Mouse (Mus musculus): ENCODE measurements around the gene Mrc1.
"Not testable (repeated sequence)": the region's sequence is repeated elsewhere in the genome, so short reads cannot be mapped to it uniquely, and the experiment has no call there.

The Mrc1 gene

DNA sequence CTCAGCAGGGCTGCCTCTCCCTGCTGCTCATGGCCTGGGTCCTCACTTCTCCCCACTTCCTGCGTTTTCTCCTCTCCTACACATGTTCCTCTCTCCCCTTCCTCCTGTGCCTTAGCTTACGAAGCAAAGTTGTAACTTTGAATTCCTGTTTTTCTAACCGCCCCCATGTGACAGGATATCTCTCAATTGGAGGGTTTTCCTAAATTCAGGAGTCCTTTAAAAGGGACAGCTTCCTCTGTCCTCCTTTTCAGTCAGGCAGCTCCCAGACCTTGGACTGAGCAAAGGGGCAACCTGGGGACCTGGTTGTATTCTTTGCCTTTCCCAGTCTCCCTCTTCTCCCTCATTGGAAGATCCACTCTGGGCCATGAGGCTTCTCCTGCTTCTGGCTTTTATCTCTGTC, at the start of gene Mrc1:
Gene Mrc1 (plus strand): TSS at position 244 of the 400 bp plus-strand sequence.
- no peak for DNase-seq (ENCODE audit: inconsistent ontology term)

DNA sequence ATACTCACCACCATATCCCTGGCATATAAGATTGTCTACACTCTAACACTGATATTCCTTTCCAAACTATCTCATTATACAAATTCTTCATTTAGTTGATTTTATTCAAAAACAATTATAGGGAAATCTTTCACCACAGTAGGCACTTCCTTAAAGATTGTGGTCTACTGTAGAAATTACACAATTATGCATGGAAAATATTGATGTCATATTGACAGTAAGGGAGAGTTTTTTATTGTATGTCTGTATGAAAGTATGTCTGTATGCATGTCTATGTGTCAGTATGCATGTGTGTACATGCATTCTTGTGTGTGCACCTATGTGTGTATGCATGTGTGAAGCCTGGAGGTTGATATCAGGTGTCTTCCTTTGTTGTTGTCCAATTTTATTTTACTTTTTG, 44.8 kb upstream of the Mrc1 start:
- no peak for DNase-seq (ENCODE audit: inconsistent ontology term)

DNA sequence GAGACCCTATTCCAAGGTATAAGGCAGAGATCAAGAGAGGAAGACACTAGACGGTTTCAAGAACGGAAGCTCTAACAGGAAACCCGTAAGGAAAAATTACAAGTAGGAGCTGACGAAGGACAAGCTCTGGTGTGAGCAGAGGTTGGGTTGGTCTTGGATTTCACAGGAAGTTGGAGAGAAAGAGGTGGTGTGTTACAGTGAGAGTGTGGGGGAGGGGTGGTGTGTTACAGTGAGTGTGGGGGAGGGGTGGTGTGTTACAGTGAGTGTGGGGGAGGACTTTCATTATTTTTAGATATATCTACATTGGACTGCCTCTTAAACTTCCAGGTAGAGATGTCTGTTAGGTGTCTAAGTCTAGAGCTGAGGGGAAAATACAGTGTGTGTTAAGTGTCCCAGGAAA, 38.5 kb upstream of the Mrc1 start:
- DNase-seq (ENCODE audit: inconsistent ontology term) = no peak

DNA sequence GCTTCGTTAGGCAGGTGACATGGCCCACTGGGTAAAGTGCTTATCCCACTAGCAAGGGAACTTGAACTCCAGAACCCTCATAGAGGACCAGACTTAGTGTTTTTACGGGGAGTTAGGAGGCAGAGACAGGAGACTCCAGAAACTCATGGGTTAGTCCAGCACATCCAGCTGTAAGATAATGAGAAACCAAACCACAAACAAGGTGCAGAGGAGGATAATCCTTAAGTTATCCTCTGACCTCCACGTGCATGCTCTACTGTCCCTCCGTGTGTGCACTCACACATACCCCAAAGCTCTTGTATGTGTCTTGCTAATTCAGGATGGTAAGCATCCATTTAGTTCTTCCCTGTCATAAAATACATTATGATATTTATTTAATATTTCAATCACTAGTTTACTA, 37.6 kb upstream of the Mrc1 start:
- no peak for DNase-seq (ENCODE audit: inconsistent ontology term)

DNA sequence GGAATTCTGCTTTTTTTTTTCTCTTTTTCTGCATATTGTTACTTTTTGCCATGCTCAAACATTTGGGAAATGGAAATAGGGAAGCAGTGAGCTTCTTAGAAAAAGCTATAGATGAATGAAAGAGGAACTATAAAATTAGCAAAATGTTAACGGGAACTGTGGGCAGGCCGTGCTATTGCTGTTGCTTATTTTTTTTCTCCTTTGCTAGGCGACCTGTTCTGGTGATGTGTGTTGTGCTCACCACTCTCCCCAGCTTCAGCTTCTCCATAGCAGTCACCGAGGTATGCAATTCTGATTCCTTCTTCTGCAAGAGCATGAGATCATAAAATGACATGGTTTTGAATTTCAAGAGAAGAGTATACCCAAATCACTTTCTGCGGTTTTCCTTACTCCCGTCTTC, 37.1 kb upstream of the Mrc1 start:
- no peak for DNase-seq (ENCODE audit: inconsistent ontology term)

DNA sequence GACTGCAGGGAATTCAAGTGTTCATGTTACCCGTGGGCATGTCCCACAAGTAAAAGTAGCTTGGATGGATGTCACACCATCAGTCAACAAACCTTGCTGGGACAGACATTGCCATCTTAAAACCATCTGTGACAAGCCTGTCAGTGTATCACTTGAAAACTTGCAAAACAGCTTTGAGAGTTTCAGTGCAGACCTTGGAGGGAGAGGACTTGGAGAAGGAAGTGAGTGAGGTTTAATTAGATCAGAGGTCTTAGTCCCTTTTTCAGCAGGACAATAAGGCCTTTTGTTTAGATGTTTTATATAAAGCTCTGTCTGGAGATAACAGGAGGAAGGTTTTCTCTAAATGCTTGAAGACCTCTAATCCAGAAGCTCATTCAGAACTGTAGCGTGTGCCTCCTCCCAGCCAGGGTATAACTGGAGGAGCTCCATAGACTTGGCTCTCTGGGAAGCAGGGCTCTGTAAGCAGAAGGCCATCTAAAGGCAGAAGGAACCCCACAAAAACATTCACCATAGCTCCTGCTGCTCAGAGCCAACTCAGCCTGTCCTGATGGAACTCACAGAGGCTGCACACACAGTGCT, 30.8 kb upstream of the Mrc1 start:
- not testable (repeated sequence) for DNase-seq (ENCODE audit: inconsistent ontology term)

DNA sequence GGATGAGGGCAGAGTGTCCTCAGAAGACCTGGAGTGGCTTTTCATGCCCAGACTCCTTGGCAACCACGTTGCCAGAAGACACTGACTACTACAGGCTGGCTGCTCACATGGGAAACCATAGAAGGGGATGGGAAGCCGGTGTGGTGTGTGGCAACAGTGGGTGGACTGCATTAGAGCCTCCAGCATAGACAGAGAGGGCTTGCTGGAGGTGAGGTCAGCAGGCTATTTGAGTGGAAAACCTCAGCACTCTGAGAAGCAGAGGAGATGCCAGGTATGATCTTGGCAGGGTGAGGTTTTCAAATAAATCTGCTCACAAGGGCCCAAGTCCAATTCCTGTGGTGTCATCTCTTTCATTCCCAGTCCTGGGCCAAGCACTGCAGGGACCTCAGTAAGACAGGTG, 29.6 kb upstream of the Mrc1 start:
- DNase-seq (ENCODE audit: inconsistent ontology term) = peak; percentile 4

DNA sequence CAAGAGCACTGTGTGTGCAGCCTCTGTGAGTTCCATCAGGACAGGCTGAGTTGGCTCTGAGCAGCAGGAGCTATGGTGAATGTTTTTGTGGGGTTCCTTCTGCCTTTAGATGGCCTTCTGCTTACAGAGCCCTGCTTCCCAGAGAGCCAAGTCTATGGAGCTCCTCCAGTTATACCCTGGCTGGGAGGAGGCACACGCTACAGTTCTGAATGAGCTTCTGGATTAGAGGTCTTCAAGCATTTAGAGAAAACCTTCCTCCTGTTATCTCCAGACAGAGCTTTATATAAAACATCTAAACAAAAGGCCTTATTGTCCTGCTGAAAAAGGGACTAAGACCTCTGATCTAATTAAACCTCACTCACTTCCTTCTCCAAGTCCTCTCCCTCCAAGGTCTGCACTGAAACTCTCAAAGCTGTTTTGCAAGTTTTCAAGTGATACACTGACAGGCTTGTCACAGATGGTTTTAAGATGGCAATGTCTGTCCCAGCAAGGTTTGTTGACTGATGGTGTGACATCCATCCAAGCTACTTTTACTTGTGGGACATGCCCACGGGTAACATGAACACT, 28.2 kb upstream of the Mrc1 start:
- DNase-seq (ENCODE audit: inconsistent ontology term) = not testable (repeated sequence)

DNA sequence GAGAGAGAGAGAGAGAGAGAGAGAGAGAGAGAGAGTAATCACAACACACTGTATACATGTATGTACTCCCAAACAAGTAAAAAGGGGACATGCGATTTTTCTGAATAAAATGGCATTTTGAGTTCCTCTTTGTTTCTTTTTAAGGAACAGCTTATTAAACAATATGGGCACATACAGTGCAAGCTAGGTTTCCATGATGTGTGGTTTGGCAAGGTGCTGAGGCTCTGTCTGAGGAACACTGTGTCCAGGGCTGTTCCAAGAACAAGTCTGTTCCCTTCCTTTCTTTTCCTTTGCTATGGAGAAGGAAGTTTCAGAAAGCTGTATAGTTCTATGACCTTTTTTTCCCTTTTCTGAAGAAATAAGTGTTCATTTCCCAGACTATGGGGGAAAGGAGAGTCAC, 24.9 kb upstream of the Mrc1 start:
- DNase-seq (ENCODE audit: inconsistent ontology term) = no peak

DNA sequence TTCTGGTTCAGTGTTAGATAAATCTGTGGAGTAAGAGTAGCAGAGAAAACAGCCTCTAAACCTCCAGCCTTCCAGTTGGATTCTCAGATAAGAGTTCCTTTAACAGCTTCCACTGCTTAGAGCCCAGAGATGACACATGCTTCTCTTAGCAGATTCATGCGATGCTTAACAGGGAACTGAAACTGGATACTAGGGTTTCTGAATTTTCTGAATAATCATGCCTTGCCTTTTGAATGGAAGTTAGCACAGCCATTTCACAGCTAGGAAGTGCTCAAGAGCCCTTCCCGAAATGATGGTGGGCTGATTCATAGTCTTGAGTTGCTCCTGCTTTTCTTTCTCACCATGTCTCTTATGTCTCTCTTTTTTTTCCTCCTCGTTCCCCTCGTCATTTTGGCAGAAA, 22.4 kb upstream of the Mrc1 start:
- no peak for DNase-seq (ENCODE audit: inconsistent ontology term)

DNA sequence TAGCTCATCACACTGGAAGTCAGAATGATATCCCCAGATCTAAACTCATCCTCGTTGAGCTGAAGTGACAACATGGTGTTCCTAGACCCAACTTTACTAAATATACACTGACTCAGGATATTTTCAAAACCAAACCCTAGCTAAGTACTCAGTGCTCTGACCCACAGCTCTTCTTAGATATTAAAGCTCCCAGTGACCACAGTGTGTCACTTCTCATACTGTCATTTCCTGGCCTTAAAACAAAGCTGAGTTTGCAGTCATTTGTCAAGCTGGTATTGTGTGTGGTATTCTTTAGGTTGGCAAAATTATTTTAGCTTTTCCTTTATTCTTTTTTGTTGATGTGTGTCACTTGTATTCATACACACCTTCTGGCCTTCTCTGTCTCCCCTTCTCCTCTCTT, 18.5 kb upstream of the Mrc1 start:
- DNase-seq (ENCODE audit: inconsistent ontology term) = no peak

DNA sequence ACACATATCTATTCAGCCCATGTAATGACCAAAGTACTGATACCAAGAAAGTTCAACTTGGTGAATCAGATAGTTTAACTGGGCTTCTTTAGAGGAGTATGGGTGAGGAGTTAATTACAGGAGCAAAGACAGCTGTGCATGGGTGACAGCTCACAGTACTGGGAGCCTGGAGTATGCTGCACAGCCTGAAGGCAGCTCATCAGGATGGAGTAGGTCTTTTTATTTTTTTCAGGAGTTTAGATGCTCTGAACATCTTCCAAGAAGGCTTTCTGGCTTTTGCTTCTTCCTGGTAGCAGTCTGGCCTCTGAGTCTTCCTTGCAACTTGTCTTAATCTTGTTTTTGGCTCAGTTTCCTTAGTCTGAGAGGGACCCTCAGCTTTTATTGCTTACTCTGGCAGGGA, 17.6 kb upstream of the Mrc1 start:
- no peak for DNase-seq (ENCODE audit: inconsistent ontology term)

DNA sequence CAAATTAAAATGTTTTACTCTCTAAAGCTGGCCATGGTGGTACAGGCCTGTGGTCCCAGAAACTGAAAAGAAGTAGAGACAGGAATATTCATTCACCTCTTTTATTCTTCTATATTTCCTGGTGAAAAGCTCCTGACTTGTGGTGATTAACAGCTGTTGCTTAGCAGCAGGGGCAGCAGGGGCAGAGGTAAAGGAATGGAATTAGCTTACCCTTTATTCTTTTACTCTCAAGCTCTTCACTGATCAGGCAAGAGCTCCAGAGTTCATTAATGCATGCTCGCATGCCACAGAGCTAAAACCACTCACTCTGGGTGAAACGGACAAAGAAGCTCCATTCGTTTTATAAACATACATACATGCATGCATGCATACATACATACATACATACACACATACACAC, 14.4 kb upstream of the Mrc1 start:
- DNase-seq (ENCODE audit: inconsistent ontology term) = no peak

DNA sequence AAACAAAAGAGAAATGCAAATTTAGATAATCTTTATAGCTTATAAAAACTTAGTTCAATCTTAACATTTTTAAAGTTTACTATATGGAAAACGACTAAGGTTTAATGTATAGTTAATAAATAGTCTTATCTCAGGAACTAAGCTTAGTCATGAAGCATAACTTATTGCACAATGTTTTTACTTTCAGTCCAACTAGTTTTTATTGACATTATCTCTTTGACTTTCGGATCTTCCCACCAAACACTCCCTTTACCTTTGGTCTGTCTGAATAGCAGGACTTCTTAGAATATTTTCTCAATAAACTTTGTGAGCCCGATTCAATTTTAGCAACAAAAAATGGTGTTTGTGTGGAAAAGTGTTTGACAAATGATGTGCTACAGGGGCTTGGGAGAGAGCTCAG, 12.5 kb upstream of the Mrc1 start:
- DNase-seq (ENCODE audit: inconsistent ontology term) = no peak

DNA sequence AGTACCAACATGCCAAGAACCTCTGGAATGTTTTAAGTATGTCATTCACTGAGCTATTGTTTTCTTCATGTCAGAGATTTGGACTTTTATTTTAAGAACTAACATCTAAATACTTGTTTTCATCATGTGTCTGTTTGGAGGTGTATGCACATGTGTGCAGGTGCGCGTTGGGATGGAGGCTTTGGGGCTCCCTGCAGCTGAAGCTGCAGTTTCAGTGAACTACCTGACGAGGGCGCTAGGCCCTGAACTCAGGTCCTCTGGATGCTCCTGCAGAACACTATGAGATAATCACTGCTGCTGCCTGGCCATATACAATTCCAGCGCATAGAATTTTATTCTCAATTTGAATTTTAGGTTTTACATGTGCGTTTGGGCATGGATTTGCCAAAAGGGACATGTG, 11.1 kb upstream of the Mrc1 start:
- DNase-seq (ENCODE audit: inconsistent ontology term) = no peak

DNA sequence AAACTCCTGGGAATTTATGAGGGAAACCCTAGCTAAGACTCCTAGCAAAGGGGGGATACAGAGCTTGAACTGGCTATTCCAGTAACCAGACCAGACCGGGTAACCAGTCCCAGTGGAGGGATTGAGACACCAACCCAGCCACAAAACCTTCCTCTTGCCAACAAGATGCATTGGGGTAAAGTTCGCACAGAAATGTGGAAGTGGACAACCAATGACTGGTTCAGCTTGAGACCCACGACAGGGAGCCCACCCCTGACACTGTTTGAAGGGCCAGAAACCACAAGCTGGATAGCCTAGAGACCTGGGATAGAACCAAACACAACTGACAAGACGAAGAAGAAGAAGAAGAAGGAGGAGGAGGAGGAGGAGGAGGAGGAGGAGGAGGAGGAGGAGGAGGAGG, 4.8 kb upstream of the Mrc1 start:
- no peak for DNase-seq (ENCODE audit: inconsistent ontology term)

DNA sequence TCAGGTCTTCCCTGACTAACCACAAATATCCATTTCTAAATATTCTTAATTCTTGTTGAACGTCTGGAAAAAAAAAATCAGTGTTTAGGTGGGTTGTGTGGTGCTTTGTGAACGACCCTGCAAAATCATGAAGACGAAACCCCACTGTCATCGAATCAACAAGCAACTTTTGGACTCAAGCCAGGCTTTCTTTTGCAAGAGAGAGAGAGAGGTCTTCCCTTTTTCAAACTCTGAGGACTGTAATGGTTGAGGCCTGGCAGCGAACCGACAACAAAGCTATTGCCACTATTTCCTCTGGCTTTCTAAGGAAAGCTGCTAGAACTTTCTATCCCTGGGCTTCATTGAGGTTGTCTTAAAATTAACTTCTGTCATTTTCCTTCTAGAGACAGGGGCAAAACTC, 697 bp upstream of the Mrc1 start:
- DNase-seq (ENCODE audit: inconsistent ontology term) = no peak

DNA sequence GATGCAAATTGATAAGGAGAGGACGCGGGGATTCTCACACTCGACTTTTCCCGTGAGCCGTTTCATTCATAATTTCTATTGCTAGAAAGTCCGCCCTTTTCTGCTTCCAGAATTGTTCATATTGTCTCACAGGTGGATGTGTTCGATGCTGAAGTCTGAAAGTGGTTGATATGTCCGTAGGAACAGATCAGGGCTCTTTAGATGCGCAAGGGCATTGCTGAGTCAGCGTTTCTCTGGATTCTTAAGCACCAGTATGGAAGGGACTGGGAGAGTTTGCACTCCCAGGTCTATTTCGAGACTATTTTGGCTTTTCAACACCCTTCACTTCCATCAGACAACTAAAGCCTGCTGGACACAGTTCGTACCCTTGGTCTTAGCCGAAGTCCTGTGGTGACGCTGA, 787 bp downstream of the Mrc1 start:
- DNase-seq (ENCODE audit: inconsistent ontology term) = no peak

DNA sequence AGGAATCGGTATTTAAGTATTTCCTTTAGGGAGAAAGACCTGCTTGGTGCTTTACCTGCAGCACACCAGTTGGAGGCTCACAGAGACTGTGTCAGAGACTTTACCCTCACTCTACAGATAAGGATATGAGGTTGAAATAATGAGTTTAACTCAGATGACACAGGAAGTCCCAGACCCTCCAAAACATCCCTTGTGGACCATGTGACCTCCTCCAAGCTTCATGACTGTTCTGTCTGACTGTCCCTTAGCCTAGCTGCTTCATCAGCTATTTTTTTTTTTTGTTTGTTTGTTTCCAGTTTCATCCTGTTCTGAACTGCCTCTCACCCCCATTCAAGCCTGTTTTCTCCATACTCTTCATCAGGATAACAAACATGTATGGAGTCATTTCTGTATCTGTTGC, 3.7 kb downstream of the Mrc1 start:
- no peak for DNase-seq (ENCODE audit: inconsistent ontology term)

DNA sequence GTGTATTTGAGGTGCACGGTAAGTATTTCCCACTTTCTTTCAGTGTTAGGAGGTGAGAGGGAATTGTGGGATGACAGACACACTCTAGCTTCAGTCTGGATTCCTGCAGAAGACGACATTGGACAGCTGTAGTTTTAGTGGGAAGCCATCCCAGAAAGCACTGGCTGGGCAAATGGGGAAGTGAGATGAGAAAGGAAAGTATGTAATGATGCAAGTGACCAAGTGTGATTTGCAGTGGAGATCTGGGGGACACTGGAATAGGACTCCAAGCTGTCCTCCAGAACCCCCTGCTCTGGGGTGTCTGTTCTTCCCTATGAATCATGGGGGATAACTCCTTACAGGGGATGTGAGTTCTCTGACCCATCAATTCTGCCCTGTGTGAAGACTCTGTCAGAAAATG, 4.8 kb downstream of the Mrc1 start:
- no peak for DNase-seq (ENCODE audit: inconsistent ontology term)

DNA sequence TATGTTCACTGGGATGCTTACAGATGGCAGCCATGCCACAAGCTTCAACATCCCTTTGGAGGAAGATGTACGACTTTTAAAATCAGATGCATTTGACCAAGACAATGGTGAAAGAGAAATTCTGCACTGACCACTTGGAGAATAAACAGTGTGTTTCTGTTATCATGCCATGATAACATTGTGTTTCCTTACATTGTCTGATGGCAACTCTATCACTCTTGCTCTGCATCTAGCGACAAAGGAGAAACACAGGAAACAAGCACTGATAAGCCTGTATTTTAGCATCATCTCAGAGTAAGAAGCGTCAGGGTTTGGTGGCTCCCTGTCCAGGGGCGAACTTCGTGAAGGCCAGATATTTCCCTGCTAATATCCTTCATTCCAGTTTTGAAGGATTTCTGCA, 6.1 kb downstream of the Mrc1 start:
- no peak for DNase-seq (ENCODE audit: inconsistent ontology term)

DNA sequence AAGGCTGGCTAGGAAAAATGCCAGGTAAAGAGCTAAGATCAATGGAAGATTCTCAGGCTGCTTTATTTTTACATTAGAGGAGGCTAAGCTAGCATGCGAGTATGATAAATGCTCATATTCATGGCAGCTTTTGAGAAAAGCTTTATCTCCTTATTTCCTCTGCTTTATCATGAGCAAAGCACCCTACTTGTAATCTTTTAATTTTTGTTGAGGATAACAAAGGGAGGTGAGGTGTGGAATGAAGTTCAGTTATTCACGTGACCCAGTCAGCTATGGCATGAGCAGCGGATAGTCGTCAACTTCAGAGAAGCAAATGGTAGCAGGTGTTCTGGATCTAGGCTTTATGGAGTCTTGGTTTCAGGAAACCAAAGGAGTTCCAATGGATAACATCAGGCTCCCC, 7.7 kb downstream of the Mrc1 start:
- DNase-seq (ENCODE audit: inconsistent ontology term) = no peak

DNA sequence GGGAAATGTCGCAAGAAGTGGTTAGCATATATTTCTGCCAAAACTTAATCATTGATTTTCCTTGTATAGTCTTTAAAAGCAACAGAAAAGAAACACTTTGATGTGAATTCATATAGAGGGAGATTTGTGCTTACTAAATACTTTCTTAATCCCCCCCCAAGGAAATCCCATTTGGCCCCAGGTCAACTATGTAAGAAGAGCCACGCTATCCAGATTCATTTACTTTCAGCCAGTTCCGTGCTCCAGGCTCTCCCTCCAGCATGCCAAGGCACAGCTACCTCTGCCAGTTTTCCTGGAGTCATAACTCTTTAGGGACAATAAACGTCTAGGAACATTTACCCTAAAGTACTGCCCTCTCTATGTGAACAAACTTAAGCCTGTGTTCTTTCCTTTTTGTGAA, 8.5 kb downstream of the Mrc1 start:
- no peak for DNase-seq (ENCODE audit: inconsistent ontology term)

DNA sequence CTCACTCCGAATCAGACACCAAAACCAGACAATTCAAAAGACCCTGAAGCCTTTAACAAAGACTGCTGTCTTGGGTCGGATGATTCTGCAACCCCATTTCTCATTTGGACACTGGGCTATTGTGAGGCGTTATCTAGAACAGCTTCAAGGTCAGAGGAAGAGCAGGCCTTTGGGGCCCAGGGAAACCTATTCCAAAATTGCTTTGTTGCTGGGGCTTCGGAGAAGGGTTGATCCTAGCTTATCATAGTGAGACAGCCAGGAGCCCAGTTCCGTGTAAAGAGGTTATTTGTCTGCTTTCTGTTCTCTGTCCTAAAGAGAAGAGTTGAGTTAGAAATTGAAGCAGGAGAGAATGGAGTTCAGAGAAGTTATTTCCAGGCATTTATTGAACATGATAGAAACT, 10.0 kb downstream of the Mrc1 start:
- DNase-seq (ENCODE audit: inconsistent ontology term) = no peak
